Mouse (Mus musculus): ENCODE data around the gene Fastkd2. TPM values are rescaled to one million over a fixed set of nuclear protein-coding genes. Genes with fewer than 3 reads are reported as not detected.

The Fastkd2 gene
- polyA plus RNA-seq, 1 experiment from 2014 or later = 39.8 TPM

GRCm38 (mm10) chr1:63769167-63769566 lies 38.8 kb downstream of the Fastkd2 start, which contains the start of gene 4933402D24Rik:
4933402D24Rik (minus strand) TSS chr1:63769267.
- Histone ChIP-seq H3K27ac (no peak within 1 kb of the TSS), H3K4me3 (replicated peaks) (no peak within 1 kb of the TSS), H3K27me3 (no peaks in the 10 kb centered on the region), H3K4me1 (replicated peaks) (peaks cover 34% of the 10 kb centered on the region), H3K9ac (replicated peaks) (no peak within 1 kb of the TSS), H3K4me2 (replicated peaks) (no peak within 1 kb of the TSS), H3K9me3 (no peaks in the 10 kb centered on the region), H3K36me3 (no peaks in the 10 kb centered on the region)
- ATAC-seq = no peak
- WGBS = 79% methylated on average over 5 of the region's 5 CpGs

GRCm38 (mm10) chr1:63770309-63770708 lies 39.9 kb downstream of the Fastkd2 start:
- H3K4me3 ChIP-seq (replicated peaks) = no peak overlapping the region

GRCm38 (mm10) chr1:63776396-63776795 lies 46.0 kb downstream of the Fastkd2 start:
- Histone ChIP-seq H3K9me3 (0 out of 2 replicates have a peak, but pooled peaks cover 5% of the 10 kb centered on the region), H3K9ac (replicated peaks) (no peak overlapping the region), H3K4me2 (replicated peaks) (no peak overlapping the region), H3K4me3 (replicated peaks) (no peak overlapping the region), H3K27ac (no peak overlapping the region), H3K4me1 (replicated peaks) (no peaks in the 10 kb centered on the region), H3K27me3 (no peaks in the 10 kb centered on the region), H3K36me3 (no peaks in the 10 kb centered on the region)
- no peak for ATAC-seq
- 70% methylated on average over 1 of the region's 1 CpGs for WGBS

More at GRCm38 (mm10) chr1:63770309-63770708, 39.9 kb downstream of the Fastkd2 start:
- 53% methylated on average over 7 of the region's 7 CpGs for WGBS
- 0 out of 2 replicates have a peak, but pooled peaks cover 5% of the 10 kb centered on the region for H3K9me3 ChIP-seq
- no peaks in the 10 kb centered on the region for H3K27me3 ChIP-seq
- peaks cover 25% of the 10 kb centered on the region for H3K4me1 ChIP-seq (replicated peaks)
- no peak overlapping the region for H3K27ac ChIP-seq
- no peak overlapping the region for H3K4me2 ChIP-seq (replicated peaks)
- ATAC-seq = 0 out of 2 replicates have a peak, but pooled peaks have one; percentile 53
- H3K9ac ChIP-seq (replicated peaks) = no peak overlapping the region
- H3K36me3 ChIP-seq = no peaks in the 10 kb centered on the region

GRCm38 (mm10) chr1:63776902-63777630 lies 46.7 kb downstream of the Fastkd2 start:
- H3K27ac ChIP-seq = no peak overlapping the region
- ATAC-seq = no peak
- 0 out of 2 replicates have a peak, but pooled peaks cover 5% of the 10 kb centered on the region for H3K9me3 ChIP-seq
- no peak overlapping the region for H3K4me2 ChIP-seq (replicated peaks)
- 65% methylated on average over 4 of the region's 4 CpGs for WGBS
- H3K4me1 ChIP-seq (replicated peaks) = no peaks in the 10 kb centered on the region
- H3K27me3 ChIP-seq = no peaks in the 10 kb centered on the region
- H3K4me3 ChIP-seq (replicated peaks) = no peak overlapping the region
- no peak overlapping the region for H3K9ac ChIP-seq (replicated peaks)
- no peaks in the 10 kb centered on the region for H3K36me3 ChIP-seq

- ATAC-seq = no peak
- no peak overlapping the region for H3K4me3 ChIP-seq (replicated peaks)
- H3K27ac ChIP-seq = no peak overlapping the region
- H3K4me1 ChIP-seq (replicated peaks) = no peaks in the 10 kb centered on the region
- H3K9me3 ChIP-seq = no peaks in the 10 kb centered on the region
- no peaks in the 10 kb centered on the region for H3K27me3 ChIP-seq
- no peak overlapping the region for H3K4me2 ChIP-seq (replicated peaks)
- no peaks in the 10 kb centered on the region for H3K36me3 ChIP-seq
- no peak overlapping the region for H3K9ac ChIP-seq (replicated peaks)
Observed at GRCm38 (mm10) chr1:63794326-63794725, 63.9 kb downstream of the Fastkd2 start.

Other genes starting within 250 kb of the Fastkd2 start
- gene Gm39653, start 114.6 kb upstream of the Fastkd2 start, polyA plus RNA-seq (2015; fragmentation: Nextera tagmentation; extraction: Ambion mirVana) = not detected in 2 replicates
- gene Dytn, start 43.7 kb upstream of the Fastkd2 start, polyA plus RNA-seq (2015; fragmentation: Nextera tagmentation; extraction: Ambion mirVana) = not detected in 2 replicates
- 0.12 and 0.27 TPM in 2 replicates for gene Mdh1b, start 296 bp upstream of the Fastkd2 start, polyA plus RNA-seq (2015; fragmentation: Nextera tagmentation; extraction: Ambion mirVana)
- 0.22 and 0.32 TPM in 2 replicates for gene 4933402D24Rik, start 38.7 kb downstream of the Fastkd2 start, polyA plus RNA-seq (2015; fragmentation: Nextera tagmentation; extraction: Ambion mirVana)

Measured in midbrain, embryonic 13.5 days (tissue).